Mouse (Mus musculus): Measurements from ENCODE around the gene Sec1. TPM values are rescaled to one million over a fixed set of nuclear protein-coding genes. Genes with fewer than 3 reads are reported as not detected.

Gene Sec1
- polyA plus RNA-seq, 1 experiment from 2014 or later, result 0.43 TPM

GRCm38 (mm10) chr7:45708221-45708761 is 14.1 kb upstream of the Sec1 start:
- H3K27me3 ChIP-seq (replicated peaks; ENCODE audit: control insufficient read depth, insufficient read depth, low read length), result no peaks in the 10 kb centered on the region
- no peak overlapping the region for H3K27ac ChIP-seq (ENCODE audit: low read depth, low read length)
- 55% methylated on average over 13 of the region's 13 CpGs for WGBS
- H3K4me2 ChIP-seq (ENCODE audit: low read length), result peak overlapping the region; percentile 98
- H3K36me3 ChIP-seq (ENCODE audit: control insufficient read depth, insufficient read depth, low read length), result peaks cover 27% of the 10 kb centered on the region
- H3K9me3 ChIP-seq (ENCODE audit: control insufficient read depth, low read length), result no peaks in the 10 kb centered on the region
- H3K4me1 ChIP-seq (ENCODE audit: control insufficient read depth, insufficient read depth, low read depth, low read length), result peaks cover 58% of the 10 kb centered on the region
- no peak overlapping the region for H3K9ac ChIP-seq (ENCODE audit: low read depth, low read length)
- no peak for ATAC-seq
- no peak overlapping the region for H3K4me3 ChIP-seq (ENCODE audit: low read length)

GRCm38 (mm10) chr7:45707375-45707967 is 13.3 kb upstream of the Sec1 start:
- H3K36me3 ChIP-seq (ENCODE audit: control insufficient read depth, insufficient read depth, low read length), result peaks cover 19% of the 10 kb centered on the region
- ATAC-seq, result no peak
- no peaks in the 10 kb centered on the region for H3K27me3 ChIP-seq (replicated peaks; ENCODE audit: control insufficient read depth, insufficient read depth, low read length)
- peak overlapping the region; percentile 80 for H3K27ac ChIP-seq (ENCODE audit: low read depth, low read length)
- H3K4me1 ChIP-seq (ENCODE audit: control insufficient read depth, insufficient read depth, low read depth, low read length), result peaks cover 62% of the 10 kb centered on the region
- H3K9me3 ChIP-seq (ENCODE audit: control insufficient read depth, low read length), result no peaks in the 10 kb centered on the region
- under 1% methylated on average over 27 of the region's 27 CpGs for WGBS
- peak overlapping the region; percentile 33 for H3K9ac ChIP-seq (ENCODE audit: low read depth, low read length)
- peak overlapping the region; percentile 62 for H3K4me3 ChIP-seq (ENCODE audit: low read length)
- H3K4me2 ChIP-seq (ENCODE audit: low read length), result peak overlapping the region; percentile 98

GRCm38 (mm10) chr7:45706721-45707241 is 12.6 kb upstream of the Sec1 start:
- Histone ChIP-seq H3K4me3 (ENCODE audit: low read length) (peak overlapping the region; percentile 62), H3K36me3 (ENCODE audit: control insufficient read depth, insufficient read depth, low read length) (peaks cover 13% of the 10 kb centered on the region), H3K27ac (ENCODE audit: low read depth, low read length) (peak overlapping the region; percentile 80), H3K9me3 (ENCODE audit: control insufficient read depth, low read length) (no peaks in the 10 kb centered on the region), H3K27me3 (replicated peaks; ENCODE audit: control insufficient read depth, insufficient read depth, low read length) (no peaks in the 10 kb centered on the region), H3K4me1 (ENCODE audit: control insufficient read depth, insufficient read depth, low read depth, low read length) (peaks cover 62% of the 10 kb centered on the region), H3K4me2 (ENCODE audit: low read length) (peak overlapping the region; percentile 98), H3K9ac (ENCODE audit: low read depth, low read length) (peak overlapping the region; percentile 77)
- ATAC-seq, result no peak
- WGBS, result under 1% methylated on average over 38 of the region's 45 CpGs

- H3K4me2 ChIP-seq (ENCODE audit: low read length), result peak overlapping the region; percentile 98
- H3K4me1 ChIP-seq (ENCODE audit: control insufficient read depth, insufficient read depth, low read depth, low read length), result peaks cover 67% of the 10 kb centered on the region
- H3K4me3 ChIP-seq (ENCODE audit: low read length), result peak overlapping the region; percentile 62
- peaks cover 4% of the 10 kb centered on the region for H3K36me3 ChIP-seq (ENCODE audit: control insufficient read depth, insufficient read depth, low read length)
- ATAC-seq, result no peak
- WGBS, result under 1% methylated on average over 7 of the region's 7 CpGs
- H3K9me3 ChIP-seq (ENCODE audit: control insufficient read depth, low read length), result no peaks in the 10 kb centered on the region
- no peaks in the 10 kb centered on the region for H3K27me3 ChIP-seq (replicated peaks; ENCODE audit: control insufficient read depth, insufficient read depth, low read length)
- no peak overlapping the region for H3K27ac ChIP-seq (ENCODE audit: low read depth, low read length)
- peak overlapping the region; percentile 77 for H3K9ac ChIP-seq (ENCODE audit: low read depth, low read length)
Observed at GRCm38 (mm10) chr7:45705873-45706281, 11.7 kb upstream of the Sec1 start.

DNA sequence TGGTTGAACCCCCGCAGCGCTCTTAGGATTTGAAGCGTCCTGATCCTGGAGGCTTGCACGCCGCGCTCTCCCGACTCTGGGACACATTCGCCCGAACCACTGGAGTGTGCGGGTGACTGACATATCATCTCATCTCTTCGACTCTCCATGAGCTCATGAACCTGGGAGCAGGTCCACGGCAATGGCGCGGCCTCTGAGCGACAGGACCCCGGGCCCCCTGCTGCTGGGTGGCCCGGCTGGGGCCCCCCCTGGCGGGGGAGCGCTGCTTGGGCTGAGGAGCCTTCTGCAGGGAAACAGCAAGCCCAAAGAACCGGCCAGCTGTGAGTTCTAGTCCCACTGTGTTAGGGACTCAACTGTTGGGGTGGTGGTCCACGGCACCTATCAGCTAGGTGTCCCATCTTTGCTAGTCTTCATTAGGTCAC is 11.3 kb upstream of the Sec1 start:
- H3K36me3 ChIP-seq (ENCODE audit: control insufficient read depth, insufficient read depth, low read length), result peaks cover 3% of the 10 kb centered on the region
- H3K4me1 ChIP-seq (ENCODE audit: control insufficient read depth, insufficient read depth, low read depth, low read length), result peaks cover 70% of the 10 kb centered on the region
- peak overlapping the region; percentile 62 for H3K4me3 ChIP-seq (ENCODE audit: low read length)
- no peaks in the 10 kb centered on the region for H3K9me3 ChIP-seq (ENCODE audit: control insufficient read depth, low read length)
- peak overlapping the region; percentile 98 for H3K4me2 ChIP-seq (ENCODE audit: low read length)
- peak overlapping the region; percentile 63 for H3K27ac ChIP-seq (ENCODE audit: low read depth, low read length)
- no peak for ATAC-seq
- H3K9ac ChIP-seq (ENCODE audit: low read depth, low read length), result peak overlapping the region; percentile 77
- 1% methylated on average over 21 of the region's 21 CpGs for WGBS
- H3K27me3 ChIP-seq (replicated peaks; ENCODE audit: control insufficient read depth, insufficient read depth, low read length), result no peaks in the 10 kb centered on the region

- H3K9me3 ChIP-seq (ENCODE audit: control insufficient read depth, low read length), result no peaks in the 10 kb centered on the region
- peak within 1 kb of the TSS; percentile 77 for H3K9ac ChIP-seq (ENCODE audit: low read depth, low read length)
- peak; percentile 89 for ATAC-seq
- H3K27ac ChIP-seq (ENCODE audit: low read depth, low read length), result peak within 1 kb of the TSS; percentile 83
- H3K4me3 ChIP-seq (ENCODE audit: low read length), result peak within 1 kb of the TSS; percentile 62
- WGBS, result 0% methylated on average over 36 of the region's 36 CpGs
- peaks cover 72% of the 10 kb centered on the region for H3K4me1 ChIP-seq (ENCODE audit: control insufficient read depth, insufficient read depth, low read depth, low read length)
- H3K27me3 ChIP-seq (replicated peaks; ENCODE audit: control insufficient read depth, insufficient read depth, low read length), result no peaks in the 10 kb centered on the region
- H3K4me2 ChIP-seq (ENCODE audit: low read length), result peak within 1 kb of the TSS; percentile 98
- H3K36me3 ChIP-seq (ENCODE audit: control insufficient read depth, insufficient read depth, low read length), result no peaks in the 10 kb centered on the region
Observed at GRCm38 (mm10) chr7:45704730-45705442, 10.7 kb upstream of the Sec1 start, which contains the start of gene Dbp. Dbp (plus strand) TSS chr7:45705088.

GRCm38 (mm10) chr7:45704046-45704559 is 9.9 kb upstream of the Sec1 start:
- Histone ChIP-seq H3K9me3 (ENCODE audit: control insufficient read depth, low read length) (no peaks in the 10 kb centered on the region), H3K27me3 (replicated peaks; ENCODE audit: control insufficient read depth, insufficient read depth, low read length) (no peaks in the 10 kb centered on the region), H3K27ac (ENCODE audit: low read depth, low read length) (peak overlapping the region; percentile 83), H3K4me3 (ENCODE audit: low read length) (peak overlapping the region; percentile 62), H3K4me2 (ENCODE audit: low read length) (peak overlapping the region; percentile 98), H3K36me3 (ENCODE audit: control insufficient read depth, insufficient read depth, low read length) (no peaks in the 10 kb centered on the region), H3K4me1 (ENCODE audit: control insufficient read depth, insufficient read depth, low read depth, low read length) (peaks cover 64% of the 10 kb centered on the region), H3K9ac (ENCODE audit: low read depth, low read length) (peak overlapping the region; percentile 64)
- WGBS, result 1% methylated on average over 13 of the region's 13 CpGs
- ATAC-seq, result peak; percentile 56

DNA sequence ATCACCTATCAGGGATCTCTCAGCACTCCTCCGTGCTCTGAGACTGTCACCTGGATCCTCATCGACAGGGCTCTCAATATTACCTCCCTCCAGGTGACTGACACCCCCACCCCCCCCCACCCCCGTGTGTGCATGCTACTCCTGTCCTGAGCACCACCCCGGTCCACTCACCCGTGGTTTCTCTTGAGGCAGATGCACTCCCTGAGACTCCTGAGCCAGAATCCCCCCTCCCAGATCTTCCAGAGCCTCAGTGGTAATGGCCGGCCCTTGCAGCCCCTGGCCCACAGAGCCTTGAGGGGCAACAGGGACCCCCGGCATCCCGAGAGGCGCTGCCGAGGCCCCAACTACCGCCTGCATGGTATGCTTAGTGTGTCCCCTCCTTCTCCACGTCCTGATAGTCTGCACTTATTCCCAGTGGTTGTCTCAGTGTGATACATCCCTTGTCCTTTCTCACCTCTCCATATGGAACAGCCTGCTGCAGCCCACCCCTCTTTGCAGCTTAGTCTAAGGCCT is 9.4 kb upstream of the Sec1 start:
- H3K9me3 ChIP-seq (ENCODE audit: control insufficient read depth, low read length), result no peaks in the 10 kb centered on the region
- no peaks in the 10 kb centered on the region for H3K36me3 ChIP-seq (ENCODE audit: control insufficient read depth, insufficient read depth, low read length)
- H3K9ac ChIP-seq (ENCODE audit: low read depth, low read length), result peak overlapping the region; percentile 64
- peaks cover 60% of the 10 kb centered on the region for H3K4me1 ChIP-seq (ENCODE audit: control insufficient read depth, insufficient read depth, low read depth, low read length)
- no peak; the same call in 1 of the 2 replicates for ATAC-seq
- H3K4me2 ChIP-seq (ENCODE audit: low read length), result peak overlapping the region; percentile 98
- 35% methylated on average over 12 of the region's 12 CpGs for WGBS
- peak overlapping the region; percentile 62 for H3K4me3 ChIP-seq (ENCODE audit: low read length)
- H3K27ac ChIP-seq (ENCODE audit: low read depth, low read length), result peak overlapping the region; percentile 83
- H3K27me3 ChIP-seq (replicated peaks; ENCODE audit: control insufficient read depth, insufficient read depth, low read length), result no peaks in the 10 kb centered on the region
